Mouse (Mus musculus): ENCODE measurements at regions not wholly inside any gene's neighbourhood (a gene's known extent, or its start where the extent isn't known, plus 50 kb on each side); places are given as distances from the start of the nearest gene placed in this dataset.

DNA sequence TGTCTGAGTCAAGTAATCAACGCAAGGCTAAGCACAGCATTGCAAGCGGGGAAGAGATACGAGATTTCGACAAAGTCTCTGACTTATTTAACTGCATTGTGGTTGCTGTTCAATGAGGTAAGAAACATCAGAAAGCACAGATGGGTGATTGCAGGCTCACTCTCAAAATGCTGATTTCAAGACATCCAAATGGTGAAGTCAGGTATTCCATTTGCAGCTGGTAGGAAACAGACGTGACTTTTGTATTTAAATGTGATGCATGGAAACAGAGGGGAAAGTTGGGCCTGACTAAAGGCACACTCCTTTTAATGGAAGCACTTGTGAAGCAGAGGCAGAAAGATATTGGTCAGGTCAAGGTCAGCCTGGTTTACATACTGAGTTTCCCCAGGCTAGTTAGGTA is 82.5 kb downstream of the Pttg1 start:
- H3K4me1 ChIP-seq, result peaks cover 11% of the 10 kb centered on the region; the same call in 1 of the 2 replicates
- DNase-seq (ENCODE audit: low spot score), result no peak
- 77% methylated on average over 5 of the region's 5 CpGs for WGBS
- no peak overlapping the region for H3K27ac ChIP-seq
- H3K4me3 ChIP-seq, result no peak overlapping the region
- H3K27me3 ChIP-seq (ENCODE audit: insufficient read depth, poor library complexity, severe bottlenecking), result no peaks in the 10 kb centered on the region
- no peaks in the 10 kb centered on the region for H3K9me3 ChIP-seq
- no peaks in the 10 kb centered on the region for H3K36me3 ChIP-seq

- H3K9me3 ChIP-seq, result no peaks in the 10 kb centered on the region
- no peak for DNase-seq (ENCODE audit: low spot score)
- no peak overlapping the region for H3K4me3 ChIP-seq
- H3K4me1 ChIP-seq, result no peaks in the 10 kb centered on the region
- H3K27ac ChIP-seq, result no peak overlapping the region
- no peaks in the 10 kb centered on the region for H3K36me3 ChIP-seq
- WGBS, result 83% methylated on average over 2 of the region's 2 CpGs
- no peaks in the 10 kb centered on the region for H3K27me3 ChIP-seq (ENCODE audit: insufficient read depth, poor library complexity, severe bottlenecking)
Measured at GRCm38 (mm10) chr11:43338377-43338993, 87.6 kb downstream of the Pttg1 start.

GRCm38 (mm10) chr11:43335668-43336265 is 90.3 kb downstream of the Pttg1 start:
- H3K4me3 ChIP-seq, result no peak overlapping the region
- no peak for DNase-seq (ENCODE audit: low spot score)
- WGBS, result 65% methylated on average over 7 of the region's 7 CpGs

DNA sequence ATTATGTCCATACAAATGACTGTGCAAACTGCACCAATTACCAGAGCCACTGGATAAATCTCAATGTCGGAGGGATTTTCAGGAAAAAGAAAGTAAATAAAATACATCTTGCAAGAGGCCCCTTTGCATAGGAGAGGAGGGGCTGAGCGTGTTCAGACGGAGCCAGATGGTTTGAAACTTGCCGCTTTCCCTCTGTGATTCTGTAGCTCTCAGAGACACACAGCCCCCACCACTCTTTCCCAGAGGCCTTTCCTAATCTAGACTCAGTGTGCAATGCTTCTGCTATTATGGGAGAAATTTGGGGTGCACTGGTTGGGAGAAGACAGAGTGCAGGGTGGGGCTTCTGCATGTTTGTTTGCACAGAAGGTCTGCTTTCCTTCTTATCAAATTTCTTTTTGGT is 92.5 kb downstream of the Pttg1 start:
- no peaks in the 10 kb centered on the region for H3K9me3 ChIP-seq
- whole genome bisulfite sequencing, result 64% methylated on average over 4 of the region's 4 CpGs
- DNase-seq (ENCODE audit: low spot score), result no peak
- no peak overlapping the region for H3K27ac ChIP-seq
- H3K4me1 ChIP-seq, result no peaks in the 10 kb centered on the region
- H3K27me3 ChIP-seq (ENCODE audit: insufficient read depth, poor library complexity, severe bottlenecking), result no peaks in the 10 kb centered on the region
- H3K36me3 ChIP-seq, result no peaks in the 10 kb centered on the region
- H3K4me3 ChIP-seq, result no peak overlapping the region

More at GRCm38 (mm10) chr11:43335668-43336265, 90.3 kb downstream of the Pttg1 start:
- Histone ChIP-seq H3K9me3 (no peaks in the 10 kb centered on the region), H3K27ac (no peak overlapping the region), H3K36me3 (no peaks in the 10 kb centered on the region), H3K27me3 (ENCODE audit: insufficient read depth, poor library complexity, severe bottlenecking) (no peaks in the 10 kb centered on the region), H3K4me1 (no peaks in the 10 kb centered on the region)

DNA sequence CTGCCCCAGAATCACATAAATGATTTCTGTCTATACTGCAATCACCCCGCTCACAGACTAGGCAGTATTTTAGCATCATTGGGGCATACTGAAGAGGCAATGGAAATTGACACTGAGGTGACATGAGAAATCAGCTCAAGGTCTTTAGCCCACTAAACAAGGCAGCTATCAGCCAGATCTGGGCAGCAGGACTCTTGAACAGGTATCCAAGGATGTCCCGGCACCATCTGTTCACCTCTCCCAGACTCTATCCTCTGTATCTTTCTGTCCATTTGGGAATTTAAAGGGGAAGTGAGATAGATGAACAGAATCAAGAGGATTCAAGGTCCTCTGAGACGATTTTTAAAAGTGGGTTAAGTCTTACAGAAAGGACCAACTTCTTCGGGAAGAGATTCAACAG is 112.1 kb downstream of the Pttg1 start:
- H3K9me3 ChIP-seq, result no peaks in the 10 kb centered on the region

More for the DNA sequence above, 112.1 kb downstream of the Pttg1 start:
- Histone ChIP-seq H3K36me3 (no peaks in the 10 kb centered on the region), H3K27me3 (ENCODE audit: insufficient read depth, poor library complexity, severe bottlenecking) (no peaks in the 10 kb centered on the region), H3K27ac (no peak overlapping the region), H3K4me3 (no peak overlapping the region), H3K4me1 (no peaks in the 10 kb centered on the region)
- no peak for DNase-seq (ENCODE audit: low spot score)
- WGBS, result 79% methylated on average over 4 of the region's 4 CpGs

All from heart, embryonic 10.5 days (tissue).